Mouse (Mus musculus) CH12F3 (cell line): ENCODE data around the gene Mthfs.

ENCODE experiments used
- in situ Hi-C: fragments of 300-500 bp; cut with MboI; formaldehyde crosslinking; loops from 2 replicates; pipeline ENCODE4 v1.14.3; 2020; ENCODE audit warnings: low sequenced_read_pairs

Mthfs gene

DNA sequence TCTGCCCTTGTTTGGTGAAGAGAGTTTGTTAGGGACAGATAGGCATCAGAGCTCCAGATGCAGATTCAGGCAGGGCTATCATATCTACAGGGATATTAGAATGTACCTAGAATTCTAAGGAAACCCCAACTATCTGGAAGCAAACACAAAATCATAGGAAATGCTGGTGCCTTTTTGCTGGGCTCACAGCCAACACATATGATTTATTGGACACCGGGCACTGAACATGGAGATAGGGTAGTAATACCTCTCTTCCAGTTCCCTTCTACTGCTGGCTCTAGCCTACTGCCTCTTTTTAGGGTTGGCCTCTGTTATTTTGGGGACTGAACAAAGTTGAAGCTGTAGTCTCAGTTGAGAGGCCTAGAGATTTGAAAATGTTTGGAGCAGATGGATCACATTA, 192.6 kb downstream of the Mthfs start:
- in situ Hi-C loops: no loop called here
